Mouse (Mus musculus): ENCODE results near the gene Iqschfp.

DNA sequence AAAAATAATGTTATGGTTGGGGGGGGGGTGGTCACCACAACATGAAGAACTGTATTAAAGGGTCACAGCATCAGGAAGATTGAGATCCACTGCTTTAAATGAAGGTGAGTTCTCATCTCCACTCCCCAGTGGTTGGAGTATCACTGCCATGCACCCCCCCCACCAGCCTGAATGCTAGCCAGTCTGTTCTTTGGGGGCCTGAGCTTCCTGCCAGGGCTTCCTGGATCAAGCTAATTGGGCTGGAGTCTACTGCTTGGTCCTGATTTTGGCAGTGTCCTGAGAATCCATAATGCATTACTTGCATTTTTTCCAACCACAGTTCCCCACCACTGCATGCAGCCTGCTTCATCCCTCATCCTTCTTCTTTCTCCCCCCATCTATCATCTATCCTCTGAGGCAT lies 68.7 kb downstream of the Iqschfp start:
- TF ChIP-seq GATA1 (IDR thresholded peaks at IDR 0.05; ENCODE audit: borderline replicate concordance, low read length), result no peak
- no peak for TF ChIP-seq FLI1 (IDR thresholded peaks at IDR 0.05; ENCODE audit: low read length)

Data from megakaryocyte, embryonic 14.5 days (primary cell).